Mouse (Mus musculus) CH12.LX (cell line): ENCODE data around the gene Cdk5rap2. TPM values are rescaled to one million over a fixed set of nuclear protein-coding genes. Genes with fewer than 3 reads are reported as not detected.

Experiments
- DNase-seq: peaks from one replicate; pipeline ENCODE4 v3.0.0-alpha.2; 2013; ENCODE audit errors: extremely low read depth
- H3K27ac ChIP-seq: 2 replicates; pipeline ENCODE4 v1.5.1; 2012; ENCODE audit warnings: low read depth, mild to moderate bottlenecking, control low read depth, moderate library complexity; ENCODE audit not compliant: insufficient read depth
- H3K27me3 ChIP-seq: replicated peaks from 2 replicates; pipeline ENCODE3; 2012; ENCODE audit warnings: inconsistent platforms
- H3K36me3 ChIP-seq, 2 experiments: replicated peaks in 1 of 2; 2 replicates each; pipeline versions ENCODE3 to v1.6.1; 2012; ENCODE audit warnings: inconsistent platforms in 1 of 2, low read length in 1 of 2, mild to moderate bottlenecking in 1 of 2, mixed read lengths in 1 of 2, moderate library complexity in 1 of 2; ENCODE audit not compliant: control insufficient read depth in 1 of 2, insufficient read depth in 1 of 2
- H3K4me1 ChIP-seq, 2 experiments: 2 replicates each; pipeline ENCODE4 v1.6.1; 2012; ENCODE audit warnings: inconsistent platforms in 1 of 2, moderate library complexity in 1 of 2; ENCODE audit not compliant: insufficient read depth in 2 of 2, control insufficient read depth in 1 of 2
- H3K4me2 ChIP-seq: 2 replicates; pipeline ENCODE4 v1.6.1; 2012; ENCODE audit warnings: low read depth, mild to moderate bottlenecking, control low read depth; ENCODE audit not compliant: poor library complexity, insufficient read depth, severe bottlenecking
- H3K4me3 ChIP-seq, 3 experiments: fragments of 150-350 bp in 1 of 3; sonication (generic) in 1 of 3; replicated peaks in 1 of 3; 2 replicates each; pipeline versions ENCODE3 to v1.5.1; 2011 to 2012; ENCODE audit warnings: low read depth in 2 of 3, low read length in 2 of 3, mild to moderate bottlenecking in 2 of 3, moderate library complexity in 2 of 3, control low read depth in 1 of 3, improper control_type of control experiment in 1 of 3, inconsistent platforms in 1 of 3, mixed read lengths in 1 of 3; ENCODE audit not compliant: poor library complexity in 1 of 3
- H3K79me2 ChIP-seq: replicated peaks from 2 replicates; pipeline ENCODE4 v1.6.1; 2012; ENCODE audit warnings: mild to moderate bottlenecking, moderate library complexity; ENCODE audit not compliant: control insufficient read depth, poor library complexity, insufficient read depth, severe bottlenecking; ENCODE audit errors: extremely low read depth
- H3K9ac ChIP-seq: 2 replicates; pipeline ENCODE4 v1.6.1; 2012; ENCODE audit warnings: low read depth, mild to moderate bottlenecking, control low read depth, moderate library complexity; ENCODE audit not compliant: insufficient read depth
- H3K9me3 ChIP-seq: replicated peaks from 2 replicates; pipeline ENCODE3; 2012; ENCODE audit warnings: low read length, inconsistent platforms, mixed read lengths
- BHLHE40 ChIP-seq: IDR thresholded peaks from 2 replicates; pipeline ENCODE4 v1.6.1; 2011; ENCODE audit warnings: mild to moderate bottlenecking, low read depth, low read length, improper control_type of control experiment
- CHD1 ChIP-seq: IDR thresholded peaks from 2 replicates; pipeline ENCODE4 v1.6.1; 2012; ENCODE audit warnings: low read depth, low read length, improper control_type of control experiment, inconsistent platforms
- CHD2 ChIP-seq: IDR thresholded peaks from 2 replicates; pipeline ENCODE4 v1.6.1; 2011; ENCODE audit warnings: low read length, improper control_type of control experiment
- CTCF ChIP-seq, 2 experiments: IDR thresholded peaks in 1 of 2; conservative IDR thresholded peaks in 1 of 2; 2 replicates each; pipeline ENCODE4 v1.5.1; 2011 to 2012; ENCODE audit warnings: low read depth in 2 of 2, low read length in 2 of 2, improper control_type of control experiment in 1 of 2, inconsistent platforms in 1 of 2, mild to moderate bottlenecking in 1 of 2, moderate library complexity in 1 of 2
- E2F4 ChIP-seq: IDR thresholded peaks from 2 replicates; pipeline ENCODE4 v1.6.1; 2011; ENCODE audit warnings: low read depth, low read length, improper control_type of control experiment; ENCODE audit not compliant: insufficient replicate concordance
- ELF1 ChIP-seq: IDR thresholded peaks from 2 replicates; pipeline ENCODE4 v1.6.1; 2014; ENCODE audit warnings: low read depth, mild to moderate bottlenecking, inconsistent platforms, low read length, improper control_type of control experiment
- EP300 ChIP-seq: IDR thresholded peaks from 2 replicates; pipeline ENCODE4 v1.6.1; 2011; ENCODE audit warnings: low read length, improper control_type of control experiment
- ETS1 ChIP-seq: conservative IDR thresholded peaks from 2 replicates; pipeline ENCODE4 v1.6.1; 2012; ENCODE audit warnings: low read depth, mild to moderate bottlenecking, inconsistent platforms, low read length, improper control_type of control experiment, moderate library complexity
- GABPA ChIP-seq: IDR thresholded peaks from 2 replicates; pipeline ENCODE4 v1.6.1; 2012; ENCODE audit warnings: low read depth, low read length, improper control_type of control experiment, inconsistent platforms; ENCODE audit not compliant: insufficient replicate concordance
- HCFC1 ChIP-seq: IDR thresholded peaks from 2 replicates; pipeline ENCODE4 v1.6.1; 2012; ENCODE audit warnings: low read depth, mild to moderate bottlenecking, inconsistent platforms, low read length, improper control_type of control experiment
- IRF4 ChIP-seq: IDR thresholded peaks from 2 replicates; pipeline ENCODE4 v1.6.1; 2014; ENCODE audit warnings: low read depth, mild to moderate bottlenecking, inconsistent platforms, low read length, improper control_type of control experiment
- JUN ChIP-seq: IDR thresholded peaks from 2 replicates; pipeline ENCODE4 v1.6.1; 2011; ENCODE audit warnings: low read depth, mild to moderate bottlenecking, low read length, improper control_type of control experiment, moderate library complexity; ENCODE audit not compliant: insufficient read depth
- JUND ChIP-seq: conservative IDR thresholded peaks from 2 replicates; pipeline ENCODE4 v1.6.1; 2011; ENCODE audit warnings: low read depth, low read length, improper control_type of control experiment
- KAT2A ChIP-seq: IDR thresholded peaks from 2 replicates; pipeline ENCODE4 v1.6.1; 2012; ENCODE audit warnings: low read length, improper control_type of control experiment, inconsistent platforms; ENCODE audit not compliant: insufficient replicate concordance
- MAFK ChIP-seq: IDR thresholded peaks from 2 replicates; pipeline ENCODE4 v1.6.1; 2011; ENCODE audit warnings: low read length, improper control_type of control experiment; ENCODE audit not compliant: insufficient replicate concordance
- MAX ChIP-seq: IDR thresholded peaks from 2 replicates; pipeline ENCODE4 v1.6.1; 2011; ENCODE audit warnings: low read length, improper control_type of control experiment
- MAZ ChIP-seq: IDR thresholded peaks from 2 replicates; pipeline ENCODE4 v1.6.1; 2012; ENCODE audit warnings: low read depth, mild to moderate bottlenecking, inconsistent platforms, low read length, improper control_type of control experiment, moderate library complexity
- MEF2A ChIP-seq: IDR thresholded peaks from 2 replicates; pipeline ENCODE4 v1.6.1; 2014; ENCODE audit warnings: low read depth, mild to moderate bottlenecking, inconsistent platforms, low read length, improper control_type of control experiment, borderline replicate concordance
- MXI1 ChIP-seq: IDR thresholded peaks from 2 replicates; pipeline ENCODE4 v1.6.1; 2011; ENCODE audit warnings: mild to moderate bottlenecking, low read depth, low read length, improper control_type of control experiment
- MYC ChIP-seq: IDR thresholded peaks from 2 replicates; pipeline ENCODE4 v1.6.1; 2011; ENCODE audit warnings: low read depth, mild to moderate bottlenecking, improper control_type of control experiment, low read length
- NELFE ChIP-seq: IDR thresholded peaks from 2 replicates; pipeline ENCODE4 v1.6.1; 2011; ENCODE audit warnings: low read depth, low read length, improper control_type of control experiment
- NRF1 ChIP-seq: IDR thresholded peaks from 2 replicates; pipeline ENCODE4 v1.6.1; 2014; ENCODE audit warnings: low read depth, mild to moderate bottlenecking, inconsistent platforms, low read length, improper control_type of control experiment, moderate library complexity
- PAX5 ChIP-seq: IDR thresholded peaks from 2 replicates; pipeline ENCODE4 v1.6.1; 2012; ENCODE audit warnings: low read length, inconsistent platforms, mixed read lengths
- POLR2A ChIP-seq: IDR thresholded peaks from 2 replicates; pipeline ENCODE4 v1.6.1; 2011; ENCODE audit warnings: low read depth, mild to moderate bottlenecking, improper control_type of control experiment, low read length
- POLR2AphosphoS2 ChIP-seq: IDR thresholded peaks from 2 replicates; pipeline ENCODE4 v1.6.1; 2011; ENCODE audit warnings: low read depth, low read length, improper control_type of control experiment
- RAD21 ChIP-seq: IDR thresholded peaks from 2 replicates; pipeline ENCODE4 v1.6.1; 2011; ENCODE audit warnings: low read depth, mild to moderate bottlenecking, low read length, improper control_type of control experiment, moderate library complexity
- RCOR1 ChIP-seq: conservative IDR thresholded peaks from 2 replicates; pipeline ENCODE4 v1.6.1; 2012; ENCODE audit warnings: low read depth, mild to moderate bottlenecking, inconsistent platforms, low read length, improper control_type of control experiment
- SIN3A ChIP-seq: IDR thresholded peaks from 2 replicates; pipeline ENCODE4 v1.6.1; 2012; ENCODE audit warnings: low read length, improper control_type of control experiment, inconsistent platforms
- SMC3 ChIP-seq: IDR thresholded peaks from 2 replicates; pipeline ENCODE4 v1.6.1; 2011; ENCODE audit warnings: low read depth, low read length, improper control_type of control experiment
- TBP ChIP-seq: conservative IDR thresholded peaks from 2 replicates; pipeline ENCODE4 v1.6.1; 2011; ENCODE audit warnings: low read depth, low read length, improper control_type of control experiment
- TCF12 ChIP-seq: IDR thresholded peaks from 2 replicates; pipeline ENCODE4 v1.6.1; 2014; ENCODE audit warnings: low read depth, mild to moderate bottlenecking, inconsistent platforms, low read length, improper control_type of control experiment
- UBTF ChIP-seq: IDR thresholded peaks from 2 replicates; pipeline ENCODE4 v1.6.1; 2012; ENCODE audit warnings: low read depth, mild to moderate bottlenecking, inconsistent platforms, low read length, improper control_type of control experiment, moderate library complexity
- USF1 ChIP-seq: IDR thresholded peaks from 2 replicates; pipeline ENCODE4 v1.6.1; 2014; ENCODE audit warnings: low read depth, mild to moderate bottlenecking, inconsistent platforms, low read length, improper control_type of control experiment
- USF2 ChIP-seq: conservative IDR thresholded peaks from 2 replicates; pipeline ENCODE4 v1.6.1; 2011; ENCODE audit warnings: low read depth, low read length, improper control_type of control experiment
- ZC3H11A ChIP-seq: IDR thresholded peaks from 2 replicates; pipeline ENCODE4 v1.6.1; 2012; ENCODE audit warnings: low read depth, mild to moderate bottlenecking, inconsistent platforms, low read length, improper control_type of control experiment
- ZKSCAN1 ChIP-seq: IDR thresholded peaks from 2 replicates; pipeline ENCODE4 v1.6.1; 2012; ENCODE audit warnings: low read depth, inconsistent platforms, low read length, improper control_type of control experiment, borderline replicate concordance
- ZMIZ1 ChIP-seq: IDR thresholded peaks from 2 replicates; pipeline ENCODE4 v1.6.1; 2012; ENCODE audit warnings: low read depth, mild to moderate bottlenecking, inconsistent platforms, low read length, improper control_type of control experiment
- ZNF384 ChIP-seq: IDR thresholded peaks from 2 replicates; pipeline ENCODE4 v1.6.1; 2012; ENCODE audit warnings: low read depth, low read length, improper control_type of control experiment, inconsistent platforms
- dilution Hi-C: fragments of 300-500 bp; cut with MboI; formaldehyde crosslinking; loops from 2 replicates; pipeline ENCODE4 v1.14.3; 2020; ENCODE audit warnings: low sequenced_read_pairs; ENCODE audit not compliant: extremely low pct_unique_long_range_greater_than_20kb, extremely low pct_ligation_motif_present
- in situ Hi-C: fragments of 300-500 bp; cut with MboI; formaldehyde crosslinking; loops from 3 replicates; pipeline ENCODE4 v1.14.3; 2019; ENCODE audit warnings: low sequenced_read_pairs, low pct_ligation_motif_present, low pct_unique_long_range_greater_than_20kb, mixed read lengths
- polyA plus RNA-seq: library from polyadenylated mRNA; unstranded; fragments of >175 nt; gene quantifications from 2 replicates; pipeline ENCODE4 v1.2.1, GENCODE M21; 2012; ENCODE audit warnings: low read depth; ENCODE audit not compliant: insufficient read length
- total RNA-seq, 2 experiments: library from RNA; depleted of rRNA; stranded (reverse); fragments of 300-350 nt in 1 of 2; fragments of >200 nt in 1 of 2; gene quantifications; 2 replicates each; pipeline ENCODE4 v1.2.3; 2012 to 2014

Gene Cdk5rap2
- total RNA-seq (2012; rRNA removed) = 15.9 and 17.2 TPM in 2 replicates
- total RNA-seq (2014; rRNA removed) = 10.2 and 12.1 TPM in 2 replicates
- polyA plus RNA-seq = 24.5 and 26.3 TPM in 2 replicates

DNA sequence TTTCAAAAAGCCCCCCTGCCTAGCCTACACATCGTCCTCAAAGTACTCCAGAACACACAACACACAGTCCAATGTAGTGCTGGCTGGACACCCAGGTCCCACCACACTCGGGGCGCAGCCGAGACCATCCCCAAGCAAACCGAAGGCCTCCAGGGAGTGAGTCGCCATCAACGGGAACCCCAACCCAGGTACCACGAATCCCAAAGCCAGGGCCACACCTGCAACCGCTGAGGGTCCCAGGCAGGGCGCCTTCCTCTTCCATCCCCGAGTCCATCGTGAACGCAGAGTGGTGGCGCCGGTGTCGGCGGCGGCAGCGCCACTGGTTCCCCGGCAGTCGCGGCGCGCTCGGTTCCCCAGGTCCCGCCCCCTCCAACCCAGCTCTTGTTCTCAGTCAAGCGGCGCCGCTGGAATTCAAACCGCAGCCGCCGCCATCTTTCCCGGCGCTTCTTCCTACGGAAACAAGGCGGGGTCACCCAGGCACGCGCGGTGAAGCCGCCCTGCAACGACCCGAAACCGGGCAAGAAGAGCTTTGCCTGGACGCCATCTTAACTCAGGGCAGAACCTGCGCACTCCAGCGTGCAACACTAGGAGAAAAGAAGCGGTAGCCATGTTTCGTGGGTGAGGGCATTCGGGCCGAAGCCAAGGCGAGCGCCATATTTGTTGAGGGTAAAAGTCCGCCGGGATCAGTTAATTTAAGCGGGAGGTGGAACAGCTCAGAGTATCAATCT lies at the start of gene Cdk5rap2:
Gene Cdk5rap2 (minus strand): TSS at position 450 of the 728 bp plus-strand sequence.
- in situ Hi-C loops (no loop called here), dilution Hi-C loops (no loop called here)
- H3K79me2 ChIP-seq = no peaks in the 10 kb centered on the region
- H3K4me1 ChIP-seq = peaks cover 2 to 39% of the 10 kb centered on the region in 2 experiments; a peak in 3 of 4 replicates
- no peaks in the 10 kb centered on the region for H3K27me3 ChIP-seq
- no peaks in the 10 kb centered on the region for H3K9me3 ChIP-seq
- DNase-seq = peak; percentile 95
- H3K4me2 ChIP-seq = peak within 1 kb of the TSS; percentile 63
- H3K9ac ChIP-seq = peak within 1 kb of the TSS; percentile 77
- H3K27ac ChIP-seq = no peak within 1 kb of the TSS; the same call in 1 of the 2 replicates
- TF ChIP-seq ETS1 (peak; percentile 36; the same call in 1 of the 2 replicates), NELFE (peak; percentile 63), MAFK (no peak), TCF12 (peak; percentile 72; the same call in 1 of the 2 replicates), BHLHE40 (peak; percentile 84), E2F4 (0 out of 2 replicates have a peak, but pooled peaks have one; percentile 65), NRF1 (peak; percentile 92), KAT2A (peak; percentile 97), ZNF384 (no peak), RAD21 (no peak), MXI1 (no peak), MYC (peak; percentile 59; the same call in 1 of the 2 replicates), EP300 (no peak), MAZ (0 out of 2 replicates have a peak, but pooled peaks have one; percentile 65), ELF1 (peak; percentile 82), USF1 (no peak; the same call in 1 of the 2 replicates), PAX5 (no peak), TBP (no peak), MEF2A (peak; percentile 66; the same call in 1 of the 2 replicates), HCFC1 (peak; percentile 98), CHD2 (0 out of 2 replicates have a peak, but pooled peaks have one; percentile 29), POLR2A (peak; percentile 55; the same call in 1 of the 2 replicates), ZMIZ1 (no peak; the same call in 1 of the 2 replicates), RCOR1 (peak; percentile 100), IRF4 (peak; percentile 65; the same call in 1 of the 2 replicates), SMC3 (no peak), ZKSCAN1 (no peak), GABPA (peak; percentile 69; the same call in 1 of the 2 replicates), UBTF (peak; percentile 77), JUN (no peak), CHD1 (no peak), JUND (no peak), ZC3H11A (no peak), MAX (peak; percentile 54; the same call in 1 of the 2 replicates), POLR2AphosphoS2 (no peak), USF2 (no peak), CTCF (conservative IDR thresholded peaks at IDR 0.05 in 1 of 2, IDR thresholded peaks at IDR 0.05 in 1 of 2; ENCODE audit: low read depth in 2 of 2, low read length in 2 of 2) (no peak), SIN3A (0 out of 2 replicates have a peak, but pooled peaks have one; percentile 19)
- TF ChIP-seq, all 38 proteins: peak for 20
- Histone ChIP-seq H3K36me3 (peaks cover 0 to 12% of the 10 kb centered on the region in 2 experiments), H3K4me3 (peak within 1 kb of the TSS; percentile 76 to 92 (median 88))
